Mouse (Mus musculus): Measurements from ENCODE around the gene Ccdc58. TPM values are rescaled to one million over a fixed set of nuclear protein-coding genes. Genes with fewer than 3 reads are reported as not detected.
A peak's percentile ranks its signal among the peaks of the same experiment; 100 is the strongest.

Gene Ccdc58
- total and polyA plus RNA-seq, 3 experiments = 98.3 to 183 TPM; not detected in 1

GRCm38 (mm10) chr16:36068356-36068755 lies 3.1 kb upstream of the Ccdc58 start:
- no peaks in the 10 kb centered on the region for H3K9me3 ChIP-seq (replicated peaks; ENCODE audit: insufficient read depth, low read length)
- no peak overlapping the region; a peak in 1 of 4 replicates for H3K4me3 ChIP-seq (ENCODE audit: control insufficient read depth in 1 of 2, insufficient read depth in 1 of 2, low read depth in 2 of 2, low read length in 2 of 2)
- no peak overlapping the region for H3K9ac ChIP-seq (ENCODE audit: control insufficient read depth, low read depth, low read length, poor library complexity, severe bottlenecking)
- peaks cover 0 to 34% of the 10 kb centered on the region in 2 experiments; a peak in 3 of 4 replicates for H3K36me3 ChIP-seq (ENCODE audit: control insufficient read depth in 1 of 2, insufficient read depth in 2 of 2, low read length in 2 of 2)
- H3K79me2 ChIP-seq (ENCODE audit: control insufficient read depth, insufficient read depth, low read length, poor library complexity) = peaks cover 31% of the 10 kb centered on the region
- peak; percentile 74 for DNase-seq (ENCODE audit: low read depth, low spot score)
- no peak for TF ChIP-seq TAL1 (IDR thresholded peaks at IDR 0.05; ENCODE audit: low read length)
- TF ChIP-seq ETS1 (IDR thresholded peaks at IDR 0.05; ENCODE audit: low read depth, low read length) = 0 out of 2 replicates have a peak, but pooled peaks have one; percentile 29
- TF ChIP-seq RAD21 (IDR thresholded peaks at IDR 0.05; ENCODE audit: low read depth, low read length) = no peak
- TF ChIP-seq SIN3A (IDR thresholded peaks at IDR 0.05; ENCODE audit: low read length) = peak; percentile 47; the same call in 1 of the 2 replicates
- H3K4me1 ChIP-seq (ENCODE audit: control insufficient read depth in 1 of 2, insufficient read depth in 2 of 2, low read length in 2 of 2) = peaks cover 0 to 27% of the 10 kb centered on the region in 2 experiments
- no peak overlapping the region for H3K27ac ChIP-seq (ENCODE audit: control insufficient read depth, low read depth, low read length)
- H3K27me3 ChIP-seq (ENCODE audit: control insufficient read depth in 1 of 2, insufficient read depth in 2 of 2, low read length in 2 of 2) = no peaks in the 10 kb centered on the region

GRCm38 (mm10) chr16:36069819-36070575 lies 1.5 kb upstream of the Ccdc58 start:
- TF ChIP-seq MAFK (IDR thresholded peaks at IDR 0.05; ENCODE audit: borderline replicate concordance, low read depth, low read length) (no peak), MYB (IDR thresholded peaks at IDR 0.05; ENCODE audit: low read depth, low read length) (no peak), KAT2A (conservative IDR thresholded peaks at IDR 0.05; ENCODE audit: low read depth, low read length) (no peak), NELFE (IDR thresholded peaks at IDR 0.05; ENCODE audit: low read depth, low read length) (no peak), ZNF384 (IDR thresholded peaks at IDR 0.05; ENCODE audit: low read depth, low read length) (no peak), JUND (IDR thresholded peaks at IDR 0.05; ENCODE audit: low read depth, low read length) (no peak), SMC3 (IDR thresholded peaks at IDR 0.05; ENCODE audit: low read depth, low read length) (no peak)
- Histone ChIP-seq H3K36me3 (ENCODE audit: control insufficient read depth in 1 of 2, insufficient read depth in 2 of 2, low read length in 2 of 2) (peaks cover 0 to 39% of the 10 kb centered on the region in 2 experiments; a peak in 3 of 4 replicates), H3K4me1 (ENCODE audit: control insufficient read depth in 1 of 2, insufficient read depth in 2 of 2, low read length in 2 of 2) (peaks cover 0 to 27% of the 10 kb centered on the region in 2 experiments), H3K27me3 (ENCODE audit: control insufficient read depth in 1 of 2, insufficient read depth in 2 of 2, low read length in 2 of 2) (no peaks in the 10 kb centered on the region), H3K4me3 (ENCODE audit: control insufficient read depth in 1 of 2, insufficient read depth in 1 of 2, low read depth in 2 of 2, low read length in 2 of 2) (peak overlapping the region; percentile 94 to 99; a peak in 3 of 4 replicates), H3K79me2 (ENCODE audit: control insufficient read depth, insufficient read depth, low read length, poor library complexity) (peaks cover 40% of the 10 kb centered on the region), H3K9ac (ENCODE audit: control insufficient read depth, low read depth, low read length, poor library complexity, severe bottlenecking) (peak overlapping the region; percentile 83), H3K9me3 (replicated peaks; ENCODE audit: insufficient read depth, low read length) (no peaks in the 10 kb centered on the region), H3K27ac (ENCODE audit: control insufficient read depth, low read depth, low read length) (no peak overlapping the region)
- no peak for DNase-seq (ENCODE audit: low read depth, low spot score)

- peak overlapping the region; percentile 94 to 99 for H3K4me3 ChIP-seq (ENCODE audit: control insufficient read depth in 1 of 2, insufficient read depth in 1 of 2, low read depth in 2 of 2, low read length in 2 of 2)
- no peak for TF ChIP-seq ZNF384 (IDR thresholded peaks at IDR 0.05; ENCODE audit: low read depth, low read length)
- TF ChIP-seq MAX (IDR thresholded peaks at IDR 0.05; ENCODE audit: low read length) = no peak
- no peak for TF ChIP-seq EP300 (IDR thresholded peaks at IDR 0.05; ENCODE audit: low read depth in 1 of 2, low read length in 2 of 2)
- TF ChIP-seq TAL1 (IDR thresholded peaks at IDR 0.05; ENCODE audit: low read length) = no peak
- TF ChIP-seq ELF1 (IDR thresholded peaks at IDR 0.05; ENCODE audit: low read depth, low read length) = no peak
- no peak for TF ChIP-seq GABPA (IDR thresholded peaks at IDR 0.05; ENCODE audit: low read depth, low read length)
- no peak for TF ChIP-seq HCFC1 (IDR thresholded peaks at IDR 0.05; ENCODE audit: low read depth, low read length)
- H3K36me3 ChIP-seq (ENCODE audit: control insufficient read depth in 1 of 2, insufficient read depth in 2 of 2, low read length in 2 of 2) = peaks cover 0 to 39% of the 10 kb centered on the region in 2 experiments; a peak in 3 of 4 replicates
- H3K79me2 ChIP-seq (ENCODE audit: control insufficient read depth, insufficient read depth, low read length, poor library complexity) = peaks cover 46% of the 10 kb centered on the region
- no peaks in the 10 kb centered on the region for H3K9me3 ChIP-seq (replicated peaks; ENCODE audit: insufficient read depth, low read length)
- H3K27ac ChIP-seq (ENCODE audit: control insufficient read depth, low read depth, low read length) = peak overlapping the region; percentile 35
- peaks cover 0 to 27% of the 10 kb centered on the region in 2 experiments for H3K4me1 ChIP-seq (ENCODE audit: control insufficient read depth in 1 of 2, insufficient read depth in 2 of 2, low read length in 2 of 2)
- H3K9ac ChIP-seq (ENCODE audit: control insufficient read depth, low read depth, low read length, poor library complexity, severe bottlenecking) = peak overlapping the region; percentile 83
- no peak for DNase-seq (ENCODE audit: low read depth, low spot score)
- H3K27me3 ChIP-seq (ENCODE audit: control insufficient read depth in 1 of 2, insufficient read depth in 2 of 2, low read length in 2 of 2) = no peaks in the 10 kb centered on the region
Observed at GRCm38 (mm10) chr16:36071071-36071449, 425 bp upstream of the Ccdc58 start.

Data from MEL (cell line).